Mouse (Mus musculus): Measurements from ENCODE around the gene Jpt2. TPM values are rescaled to one million over a fixed set of nuclear protein-coding genes. Genes with fewer than 3 reads are reported as not detected.
"Not testable (repeated sequence)": the region's sequence is repeated elsewhere in the genome, so short reads cannot be mapped to it uniquely, and the experiment has no call there.

Gene Jpt2
- total and polyA plus RNA-seq, 3 experiments = 35.5 to 40.9 TPM; not detected in 1

DNA sequence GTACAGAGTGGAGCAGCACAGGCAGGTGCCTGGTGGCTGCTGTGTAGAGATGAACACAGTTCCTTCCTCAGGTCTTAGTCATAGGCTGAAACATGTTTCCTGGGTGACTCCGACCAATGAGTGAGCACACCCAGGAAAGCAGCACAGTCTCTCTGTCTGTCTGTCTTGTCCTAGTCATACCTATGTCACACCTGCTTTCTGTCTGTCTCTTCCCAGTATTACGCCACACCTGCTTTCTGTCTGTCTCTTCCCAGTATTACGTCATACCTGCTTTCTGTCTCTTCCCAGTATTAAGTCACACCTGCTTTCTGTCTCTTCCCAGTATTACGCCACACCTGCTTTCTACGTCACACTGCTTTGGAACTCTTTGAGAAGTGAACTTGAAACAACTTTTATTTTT lies 12.3 kb downstream of the Jpt2 start:
- Histone ChIP-seq H3K27ac (ENCODE audit: control insufficient read depth, low read depth, low read length) (no peak overlapping the region), H3K36me3 (ENCODE audit: control insufficient read depth in 1 of 2, insufficient read depth in 2 of 2, low read length in 2 of 2) (0 out of 4 replicates have a peak, but pooled peaks cover 0 to 2% of the 10 kb centered on the region in 2 experiments), H3K4me3 (ENCODE audit: control insufficient read depth in 1 of 2, insufficient read depth in 1 of 2, low read depth in 2 of 2, low read length in 2 of 2) (no peak overlapping the region), H3K9ac (ENCODE audit: control insufficient read depth, low read depth, low read length, poor library complexity, severe bottlenecking) (no peak overlapping the region), H3K9me3 (replicated peaks; ENCODE audit: insufficient read depth, low read length) (no peaks in the 10 kb centered on the region), H3K79me2 (ENCODE audit: control insufficient read depth, insufficient read depth, low read length, poor library complexity) (no peaks in the 10 kb centered on the region; the same call in 1 of the 2 replicates), H3K27me3 (ENCODE audit: control insufficient read depth in 1 of 2, insufficient read depth in 2 of 2, low read length in 2 of 2) (no peaks in the 10 kb centered on the region), H3K4me1 (ENCODE audit: control insufficient read depth in 1 of 2, insufficient read depth in 2 of 2, low read length in 2 of 2) (no peaks in the 10 kb centered on the region)
- TF ChIP-seq RAD21 (IDR thresholded peaks at IDR 0.05; ENCODE audit: low read depth, low read length) (no peak), MYC (IDR thresholded peaks at IDR 0.05; ENCODE audit: low read depth, low read length) (no peak), SIN3A (IDR thresholded peaks at IDR 0.05; ENCODE audit: low read length) (no peak), TCF12 (IDR thresholded peaks at IDR 0.05; ENCODE audit: low read depth, low read length) (no peak), MAFK (IDR thresholded peaks at IDR 0.05; ENCODE audit: borderline replicate concordance, low read depth, low read length) (no peak), CHD2 (IDR thresholded peaks at IDR 0.05; ENCODE audit: low read length) (no peak), JUND (IDR thresholded peaks at IDR 0.05; ENCODE audit: low read depth, low read length) (no peak), CHD1 (IDR thresholded peaks at IDR 0.05; ENCODE audit: low read depth, low read length) (no peak), ZKSCAN1 (IDR thresholded peaks at IDR 0.05; ENCODE audit: low read depth, low read length) (no peak), POLR2AphosphoS2 (IDR thresholded peaks at IDR 0.05; ENCODE audit: low read length) (no peak), NELFE (IDR thresholded peaks at IDR 0.05; ENCODE audit: low read depth, low read length) (no peak), RCOR1 (IDR thresholded peaks at IDR 0.05; ENCODE audit: low read depth, low read length) (no peak), MYB (IDR thresholded peaks at IDR 0.05; ENCODE audit: low read depth, low read length) (no peak), USF2 (IDR thresholded peaks at IDR 0.05; ENCODE audit: borderline replicate concordance in 1 of 2, insufficient read depth in 1 of 2, low read depth in 1 of 2, low read length in 2 of 2) (no peak), MEF2A (IDR thresholded peaks at IDR 0.05; ENCODE audit: extremely low read depth, insufficient replicate concordance, low read depth, low read length, poor library complexity, severe bottlenecking) (no peak)
- no peak for DNase-seq (ENCODE audit: low read depth, low spot score)

DNA sequence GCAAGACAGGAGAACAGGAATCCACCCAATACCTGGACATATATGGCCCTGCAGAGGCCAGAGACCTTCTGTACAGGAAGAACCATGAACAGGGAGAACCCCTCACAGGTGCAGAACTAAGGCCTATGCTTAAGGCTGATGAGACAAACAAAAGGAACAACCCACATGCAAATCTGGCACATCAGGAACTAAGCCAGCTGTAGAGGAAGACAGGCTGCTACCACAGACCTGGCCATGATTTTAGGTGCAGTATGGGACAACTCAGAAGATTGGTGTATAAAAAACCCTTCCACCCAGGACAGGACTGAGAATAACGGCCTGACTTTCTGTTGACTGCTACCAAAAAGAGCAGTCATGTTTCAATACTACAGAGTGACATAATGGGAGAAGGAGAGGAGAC lies 16.9 kb downstream of the Jpt2 start:
- not testable (repeated sequence) for H3K9ac ChIP-seq (ENCODE audit: control insufficient read depth, low read depth, low read length, poor library complexity, severe bottlenecking); H3K4me3 ChIP-seq (ENCODE audit: control insufficient read depth in 1 of 2, insufficient read depth in 1 of 2, low read depth in 2 of 2, low read length in 2 of 2); H3K36me3 ChIP-seq (ENCODE audit: control insufficient read depth in 1 of 2, insufficient read depth in 2 of 2, low read length in 2 of 2); H3K27me3 ChIP-seq (ENCODE audit: control insufficient read depth in 1 of 2, insufficient read depth in 2 of 2, low read length in 2 of 2); H3K9me3 ChIP-seq (replicated peaks; ENCODE audit: insufficient read depth, low read length); DNase-seq (ENCODE audit: low read depth, low spot score); H3K4me1 ChIP-seq (ENCODE audit: control insufficient read depth in 1 of 2, insufficient read depth in 2 of 2, low read length in 2 of 2); H3K27ac ChIP-seq (ENCODE audit: control insufficient read depth, low read depth, low read length); H3K79me2 ChIP-seq (ENCODE audit: control insufficient read depth, insufficient read depth, low read length, poor library complexity)

DNA sequence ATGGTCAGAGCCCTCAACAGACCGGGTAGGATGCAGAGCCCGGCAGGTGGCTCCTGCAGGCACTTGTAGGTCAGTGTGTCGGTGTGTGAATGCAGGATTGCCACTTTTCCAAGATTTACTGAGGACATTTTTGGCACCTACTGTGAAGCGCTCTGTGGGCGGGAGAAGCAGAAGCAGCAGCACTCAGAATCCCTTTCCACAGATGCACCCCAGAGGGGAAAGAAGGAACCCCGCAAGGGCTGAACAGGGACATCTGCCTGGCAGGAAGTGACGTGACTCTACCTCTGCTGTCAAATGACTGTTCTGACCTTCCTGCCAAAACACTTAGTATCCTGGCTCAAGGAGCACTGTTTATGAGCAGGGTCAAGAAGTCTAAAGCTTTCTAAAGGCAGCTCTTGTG lies 17.5 kb downstream of the Jpt2 start:
- no peaks in the 10 kb centered on the region for H3K27me3 ChIP-seq (ENCODE audit: control insufficient read depth in 1 of 2, insufficient read depth in 2 of 2, low read length in 2 of 2)
- H3K79me2 ChIP-seq (ENCODE audit: control insufficient read depth, insufficient read depth, low read length, poor library complexity) = no peaks in the 10 kb centered on the region
- no peaks in the 10 kb centered on the region for H3K9me3 ChIP-seq (replicated peaks; ENCODE audit: insufficient read depth, low read length)
- TF ChIP-seq TCF12 (IDR thresholded peaks at IDR 0.05; ENCODE audit: low read depth, low read length) = no peak
- no peak for TF ChIP-seq NRF1 (IDR thresholded peaks at IDR 0.05; ENCODE audit: insufficient read depth, low read depth, low read length, poor library complexity, severe bottlenecking)
- TF ChIP-seq POLR2A (IDR thresholded peaks at IDR 0.05; ENCODE audit: control insufficient read depth in 1 of 2, insufficient read depth in 1 of 2, low read depth in 1 of 2, low read length in 2 of 2, poor library complexity in 1 of 2) = no peak
- no peak for TF ChIP-seq POLR2AphosphoS5 (IDR thresholded peaks at IDR 0.05; ENCODE audit: borderline replicate concordance, low read depth, low read length)
- no peak for TF ChIP-seq HCFC1 (IDR thresholded peaks at IDR 0.05; ENCODE audit: low read depth, low read length)
- no peak for TF ChIP-seq USF2 (IDR thresholded peaks at IDR 0.05; ENCODE audit: borderline replicate concordance in 1 of 2, insufficient read depth in 1 of 2, low read depth in 1 of 2, low read length in 2 of 2)
- DNase-seq (ENCODE audit: low read depth, low spot score) = no peak
- no peak overlapping the region for H3K27ac ChIP-seq (ENCODE audit: control insufficient read depth, low read depth, low read length)
- no peaks in the 10 kb centered on the region for H3K4me1 ChIP-seq (ENCODE audit: control insufficient read depth in 1 of 2, insufficient read depth in 2 of 2, low read length in 2 of 2)
- H3K36me3 ChIP-seq (ENCODE audit: control insufficient read depth in 1 of 2, insufficient read depth in 2 of 2, low read length in 2 of 2) = no peaks in the 10 kb centered on the region
- no peak overlapping the region for H3K4me3 ChIP-seq (ENCODE audit: control insufficient read depth in 1 of 2, insufficient read depth in 1 of 2, low read depth in 2 of 2, low read length in 2 of 2)
- no peak overlapping the region for H3K9ac ChIP-seq (ENCODE audit: control insufficient read depth, low read depth, low read length, poor library complexity, severe bottlenecking)
